Mouse (Mus musculus): ENCODE data around the gene Sez6l.

GRCm38 (mm10) chr5:112532210-112532609 is 44.8 kb downstream of the Sez6l start:
- TF ChIP-seq POLR2A (IDR thresholded peaks at IDR 0.05; ENCODE audit: insufficient read depth, low read depth, low read length) (no peak), CTCF (IDR thresholded peaks at IDR 0.05) (peak; percentile 62), EP300 (IDR thresholded peaks at IDR 0.05; ENCODE audit: insufficient read depth, low read depth, low read length) (no peak)
